Mouse (Mus musculus) MEL (cell line): ENCODE results near the gene Rad51. TPM values are rescaled to one million over a fixed set of nuclear protein-coding genes. Genes with fewer than 3 reads are reported as not detected.

Experiments
- DNase-seq: peaks from one replicate; pipeline ENCODE4 v3.0.0; 2011; ENCODE audit warnings: low read depth, low spot score
- H3K27ac ChIP-seq: 2 replicates; pipeline ENCODE4 v1.5.1; 2012; ENCODE audit warnings: low read depth, mild to moderate bottlenecking, control low read depth, low read length, moderate library complexity; ENCODE audit not compliant: control insufficient read depth
- H3K27me3 ChIP-seq, 2 experiments: fragments of 150-350 bp in 1 of 2; sonication (generic) in 1 of 2; 2 replicates each; pipeline ENCODE4 v1.6.1; 2012; ENCODE audit warnings: low read length in 2 of 2, mild to moderate bottlenecking in 2 of 2, improper control_type of control experiment in 1 of 2, moderate library complexity in 1 of 2; ENCODE audit not compliant: insufficient read depth in 2 of 2, control insufficient read depth in 1 of 2
- H3K36me3 ChIP-seq, 2 experiments: 2 replicates each; pipeline ENCODE4 v1.6.1; 2012 to 2014; ENCODE audit warnings: low read length in 2 of 2, improper control_type of control experiment in 1 of 2, inconsistent platforms in 1 of 2, mild to moderate bottlenecking in 1 of 2; ENCODE audit not compliant: insufficient read depth in 2 of 2, control insufficient read depth in 1 of 2
- H3K4me1 ChIP-seq, 2 experiments: fragments of 150-350 bp in 1 of 2; sonication (generic) in 1 of 2; 2 replicates each; pipeline ENCODE4 v1.6.1; 2012; ENCODE audit warnings: low read length in 2 of 2, improper control_type of control experiment in 1 of 2, mild to moderate bottlenecking in 1 of 2; ENCODE audit not compliant: insufficient read depth in 2 of 2, control insufficient read depth in 1 of 2
- H3K4me3 ChIP-seq, 2 experiments: fragments of 150-350 bp in 1 of 2; sonication (generic) in 1 of 2; 2 replicates each; pipeline ENCODE4 v1.5.1; 2012; ENCODE audit warnings: low read depth in 2 of 2, low read length in 2 of 2, mild to moderate bottlenecking in 2 of 2, moderate library complexity in 2 of 2, control low read depth in 1 of 2, improper control_type of control experiment in 1 of 2; ENCODE audit not compliant: control insufficient read depth in 1 of 2, insufficient read depth in 1 of 2
- H3K79me2 ChIP-seq: 2 replicates; pipeline ENCODE4 v1.6.1; 2012; ENCODE audit warnings: mild to moderate bottlenecking, low read length, moderate library complexity; ENCODE audit not compliant: control insufficient read depth, poor library complexity, insufficient read depth
- H3K9ac ChIP-seq: 2 replicates; pipeline ENCODE4 v1.6.1; 2012; ENCODE audit warnings: low read depth, mild to moderate bottlenecking, control low read depth, low read length, moderate library complexity; ENCODE audit not compliant: control insufficient read depth, poor library complexity, severe bottlenecking
- H3K9me3 ChIP-seq: fragments of 150-350 bp; sonication (generic); replicated peaks from 2 replicates; pipeline ENCODE4 v1.6.1; 2012; ENCODE audit warnings: mild to moderate bottlenecking, low read length, improper control_type of control experiment, moderate library complexity; ENCODE audit not compliant: insufficient read depth
- BHLHE40 ChIP-seq: IDR thresholded peaks from 2 replicates; pipeline ENCODE4 v1.6.1; 2012; ENCODE audit warnings: low read depth, mild to moderate bottlenecking, inconsistent platforms, low read length, improper control_type of control experiment, borderline replicate concordance
- CHD1 ChIP-seq: IDR thresholded peaks from 2 replicates; pipeline ENCODE4 v1.6.1; 2012; ENCODE audit warnings: low read depth, mild to moderate bottlenecking, inconsistent platforms, low read length, improper control_type of control experiment
- CHD2 ChIP-seq: IDR thresholded peaks from 2 replicates; pipeline ENCODE4 v1.6.1; 2011; ENCODE audit warnings: low read length, improper control_type of control experiment
- ELF1 ChIP-seq: IDR thresholded peaks from 2 replicates; pipeline ENCODE4 v1.6.1; 2014; ENCODE audit warnings: low read depth, mild to moderate bottlenecking, inconsistent platforms, low read length, improper control_type of control experiment, moderate library complexity
- EP300 ChIP-seq, 2 experiments: IDR thresholded peaks; 2 replicates each; pipeline ENCODE4 v1.6.1; 2011; ENCODE audit warnings: improper control_type of control experiment in 2 of 2, low read length in 2 of 2, low read depth in 1 of 2, mild to moderate bottlenecking in 1 of 2
- ETS1 ChIP-seq: IDR thresholded peaks from 2 replicates; pipeline ENCODE4 v1.6.1; 2012; ENCODE audit warnings: low read depth, mild to moderate bottlenecking, inconsistent platforms, low read length, improper control_type of control experiment, moderate library complexity
- GATA1 ChIP-seq: IDR thresholded peaks from 2 replicates; pipeline ENCODE4 v1.6.1; 2011; ENCODE audit warnings: low read depth, low read length, improper control_type of control experiment
- HCFC1 ChIP-seq: IDR thresholded peaks from 2 replicates; pipeline ENCODE4 v1.6.1; 2012; ENCODE audit warnings: low read depth, mild to moderate bottlenecking, inconsistent platforms, low read length, improper control_type of control experiment, moderate library complexity
- JUND ChIP-seq: IDR thresholded peaks from 2 replicates; pipeline ENCODE4 v1.6.1; 2011; ENCODE audit warnings: low read depth, mild to moderate bottlenecking, improper control_type of control experiment, low read length
- MAFK ChIP-seq: IDR thresholded peaks from 2 replicates; pipeline ENCODE4 v1.6.1; 2011; ENCODE audit warnings: low read depth, mild to moderate bottlenecking, low read length, improper control_type of control experiment, borderline replicate concordance
- MAX ChIP-seq: IDR thresholded peaks from 2 replicates; pipeline ENCODE4 v1.6.1; 2011; ENCODE audit warnings: low read length, improper control_type of control experiment
- MAZ ChIP-seq: IDR thresholded peaks from 2 replicates; pipeline ENCODE4 v1.6.1; 2012; ENCODE audit warnings: low read depth, mild to moderate bottlenecking, inconsistent platforms, low read length, improper control_type of control experiment
- MXI1 ChIP-seq: IDR thresholded peaks from 2 replicates; pipeline ENCODE4 v1.6.1; 2011; ENCODE audit warnings: mild to moderate bottlenecking, low read depth, low read length, improper control_type of control experiment
- MYB ChIP-seq: IDR thresholded peaks from 2 replicates; pipeline ENCODE4 v1.6.1; 2011; ENCODE audit warnings: mild to moderate bottlenecking, low read depth, low read length, improper control_type of control experiment
- MYC ChIP-seq: IDR thresholded peaks from 2 replicates; pipeline ENCODE4 v1.6.1; 2011; ENCODE audit warnings: low read depth, mild to moderate bottlenecking, low read length, improper control_type of control experiment, moderate library complexity
- NELFE ChIP-seq: IDR thresholded peaks from 2 replicates; pipeline ENCODE4 v1.6.1; 2011; ENCODE audit warnings: low read depth, low read length, improper control_type of control experiment
- POLR2A ChIP-seq, 2 experiments: IDR thresholded peaks; 2 replicates each; pipeline ENCODE4 v1.6.1; 2011 to 2012; ENCODE audit warnings: low read length in 2 of 2, mild to moderate bottlenecking in 2 of 2, control low read depth in 1 of 2, improper control_type of control experiment in 1 of 2, low read depth in 1 of 2, moderate library complexity in 1 of 2; ENCODE audit not compliant: control insufficient read depth in 1 of 2, insufficient read depth in 1 of 2, poor library complexity in 1 of 2
- RCOR1 ChIP-seq: IDR thresholded peaks from 2 replicates; pipeline ENCODE4 v1.6.1; 2012; ENCODE audit warnings: low read depth, mild to moderate bottlenecking, inconsistent platforms, low read length, improper control_type of control experiment
- SIN3A ChIP-seq: IDR thresholded peaks from 2 replicates; pipeline ENCODE4 v1.6.1; 2012; ENCODE audit warnings: low read length, improper control_type of control experiment, inconsistent platforms
- TAL1 ChIP-seq: IDR thresholded peaks from 2 replicates; pipeline ENCODE4 v1.6.1; 2012; ENCODE audit warnings: mild to moderate bottlenecking, inconsistent platforms, low read length, moderate library complexity, mixed read lengths
- TBP ChIP-seq: IDR thresholded peaks from 2 replicates; pipeline ENCODE4 v1.8.0; 2011; ENCODE audit warnings: low read depth, low read length, improper control_type of control experiment
- TCF12 ChIP-seq: IDR thresholded peaks from 2 replicates; pipeline ENCODE4 v1.6.1; 2014; ENCODE audit warnings: low read depth, mild to moderate bottlenecking, inconsistent platforms, low read length, improper control_type of control experiment, moderate library complexity
- USF1 ChIP-seq: IDR thresholded peaks from 2 replicates; pipeline ENCODE4 v1.6.1; 2014; ENCODE audit warnings: low read depth, mild to moderate bottlenecking, inconsistent platforms, low read length, improper control_type of control experiment, moderate library complexity
- USF2 ChIP-seq, 2 experiments: IDR thresholded peaks; 2 replicates each; pipeline ENCODE4 v1.6.1; 2011 to 2012; ENCODE audit warnings: improper control_type of control experiment in 2 of 2, low read length in 2 of 2, borderline replicate concordance in 1 of 2, inconsistent platforms in 1 of 2, low read depth in 1 of 2, mild to moderate bottlenecking in 1 of 2; ENCODE audit not compliant: insufficient read depth in 1 of 2
- ZC3H11A ChIP-seq: IDR thresholded peaks from 2 replicates; pipeline ENCODE4 v1.6.1; 2012; ENCODE audit warnings: low read depth, mild to moderate bottlenecking, inconsistent platforms, low read length, improper control_type of control experiment
- polyA plus RNA-seq, 2 experiments: library from polyadenylated mRNA; stranded (reverse) in 1 of 2; unstranded in 1 of 2; fragments of >175 nt in 1 of 2; fragments of >200 nt in 1 of 2; gene quantifications; 2 replicates each; pipeline versions ENCODE4 v1.2.1 to v1.2.4; 2012; ENCODE audit warnings: low replicate concordance in 2 of 2, low read depth in 1 of 2; ENCODE audit not compliant: insufficient read length in 2 of 2, insufficient read depth in 1 of 2, missing spikeins in 1 of 2
- total RNA-seq: library from RNA; depleted of rRNA; stranded (reverse); fragments of 300-350 nt; gene quantifications from 2 replicates; pipeline ENCODE4 v1.2.3, GENCODE M21; 2012

Rad51 gene
- total and polyA plus RNA-seq, 3 experiments: 24.3 to 51.8 TPM; not detected in 1

DNA sequence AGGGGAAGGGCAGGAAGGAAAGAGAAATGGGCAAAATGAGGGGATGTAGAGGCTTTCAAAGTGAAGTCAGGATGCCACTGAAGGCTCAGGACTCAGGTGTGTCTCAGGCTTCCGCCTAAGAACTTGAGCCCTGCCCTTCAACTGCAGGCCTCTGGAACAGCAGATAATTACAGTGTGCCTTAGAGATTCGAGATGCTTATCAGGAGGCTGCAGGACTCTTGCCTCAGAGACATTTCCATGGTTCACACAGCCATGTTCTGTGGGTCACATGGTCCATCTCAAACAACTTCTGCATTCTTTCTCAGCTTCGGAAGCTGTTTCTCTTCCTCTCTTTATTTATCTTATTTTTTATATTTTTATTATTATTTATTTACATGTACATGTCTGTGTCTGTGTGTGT, 50.5 kb downstream of the Rad51 start:
- Histone ChIP-seq H3K27me3 (no peaks in the 10 kb centered on the region), H3K36me3 (peaks cover 0 to 10% of the 10 kb centered on the region in 2 experiments; a peak in 2 of 4 replicates), H3K79me2 (no peaks in the 10 kb centered on the region), H3K4me3 (peak overlapping the region; percentile 13 to 42; a peak in 2 of 4 replicates), H3K4me1 (peaks cover 4 to 13% of the 10 kb centered on the region in 2 experiments), H3K27ac (peak overlapping the region; percentile 73), H3K9ac (no peak overlapping the region), H3K9me3 (no peaks in the 10 kb centered on the region)
- DNase-seq: peak; percentile 91
- TF ChIP-seq CHD1 (no peak), MYB (no peak), MAX (peak; percentile 78), NELFE (no peak), TAL1 (peak; percentile 86), TCF12 (peak; percentile 93), GATA1 (peak; percentile 98), BHLHE40 (peak; percentile 74), RCOR1 (peak; percentile 86), EP300 (IDR thresholded peaks at IDR 0.05; ENCODE audit: low read depth in 1 of 2, low read length in 2 of 2) (peak; percentile 90 to 92), TBP (0 out of 2 replicates have a peak, but pooled peaks have one; percentile 39), MAZ (no peak; the same call in 1 of the 2 replicates), POLR2A (IDR thresholded peaks at IDR 0.05; ENCODE audit: control insufficient read depth in 1 of 2, insufficient read depth in 1 of 2, low read depth in 1 of 2, low read length in 2 of 2, poor library complexity in 1 of 2) (no peak), MAFK (no peak), JUND (no peak), ETS1 (peak; percentile 84), HCFC1 (no peak), ZC3H11A (no peak), USF2 (IDR thresholded peaks at IDR 0.05; ENCODE audit: borderline replicate concordance in 1 of 2, insufficient read depth in 1 of 2, low read depth in 1 of 2, low read length in 2 of 2) (peak in 1 of 2 experiments; percentile 77; a peak in 2 of 4 replicates), MYC (peak; percentile 77), SIN3A (peak; percentile 77), MXI1 (peak; percentile 74), CHD2 (no peak), ELF1 (peak; percentile 54), USF1 (peak; percentile 95)
- TF ChIP-seq, all 39 proteins: peak for 15
